Mouse (Mus musculus) left cerebral cortex, adult 9 months (tissue): ENCODE results near the gene Bcl7b.

Source experiments
- DNase-seq, 2 experiments: peaks; one replicate each; pipeline ENCODE4 v3.0.0; 2022; ENCODE audit warnings: low spot score in 2 of 2

Bcl7b gene

GRCm38 (mm10) chr5:135168063-135169062, at the start of gene Bcl7b:
Gene Bcl7b (plus strand): TSS chr5:135168283.
- DNase-seq, result peak; percentile 95 to 98

DNA sequence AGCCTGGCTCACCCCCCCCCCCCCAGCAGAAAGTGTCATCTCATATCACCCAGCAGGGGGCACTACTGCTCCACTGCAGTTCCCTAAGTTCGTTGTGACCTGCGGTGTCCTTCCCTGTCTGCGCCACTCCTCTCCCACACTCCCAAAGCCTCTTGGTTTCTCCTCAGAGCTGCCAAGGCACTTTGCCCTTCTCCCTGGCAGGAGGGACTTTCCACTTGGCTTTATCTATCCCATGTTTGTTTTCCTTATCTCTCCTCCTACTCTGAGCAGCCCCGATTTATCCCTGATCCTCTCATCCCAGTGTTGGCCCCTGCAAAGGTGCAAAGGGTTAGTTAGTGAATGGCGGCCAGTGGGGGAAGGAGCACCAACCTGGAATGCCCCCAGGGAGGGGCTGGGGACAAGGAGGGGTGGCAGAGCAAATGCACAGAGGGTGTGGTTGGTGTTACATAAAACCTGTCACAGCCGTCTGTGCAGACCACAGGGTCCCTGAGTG, 49.4 kb upstream of the Bcl7b start:
- peak in 1 of 2 experiments; percentile 35 for DNase-seq

GRCm38 (mm10) chr5:135120753-135121152, 47.3 kb upstream of the Bcl7b start:
- DNase-seq, result no peak

DNA sequence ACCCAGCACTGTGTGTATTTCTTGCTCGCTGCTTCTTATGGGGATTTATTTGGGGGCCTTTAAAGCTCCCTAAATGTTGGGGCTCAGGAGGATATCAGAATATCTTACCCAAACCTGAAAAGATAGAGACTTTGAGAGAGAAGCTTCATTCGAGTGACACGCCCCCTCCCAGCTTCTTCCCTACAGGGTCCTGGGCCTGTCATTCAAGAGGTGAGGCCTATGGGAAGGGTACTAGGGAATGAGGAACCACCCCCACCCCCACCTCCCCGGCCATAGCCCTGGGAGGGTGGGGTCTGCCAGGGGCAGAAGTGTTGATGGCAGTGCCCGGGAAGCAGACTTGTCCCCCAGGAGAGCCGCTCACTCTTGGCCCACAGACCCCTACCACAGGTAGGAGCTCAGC, 42.0 kb upstream of the Bcl7b start:
- peak in 1 of 2 experiments; percentile 39 for DNase-seq

DNA sequence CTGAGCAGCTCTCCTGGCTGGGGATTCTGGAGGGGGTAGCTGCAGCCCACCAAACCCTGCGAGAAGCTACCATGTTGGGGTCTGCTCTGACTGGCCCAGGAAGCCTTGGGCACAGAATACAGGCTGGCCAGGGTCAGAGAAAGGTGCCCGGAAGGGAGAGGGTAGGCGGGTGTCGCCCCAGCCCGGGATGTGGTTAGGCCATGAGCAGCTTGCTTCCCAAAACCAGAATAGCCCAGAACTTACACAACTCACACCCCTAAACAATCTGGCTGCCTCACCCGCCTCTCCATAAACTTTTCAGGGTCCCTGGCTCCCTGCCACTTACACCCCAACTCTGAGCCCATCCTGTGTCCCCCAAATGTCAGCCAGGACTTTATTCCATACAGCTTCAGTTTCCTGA, 40.4 kb upstream of the Bcl7b start:
- peak in 1 of 2 experiments; percentile 24 for DNase-seq

DNA sequence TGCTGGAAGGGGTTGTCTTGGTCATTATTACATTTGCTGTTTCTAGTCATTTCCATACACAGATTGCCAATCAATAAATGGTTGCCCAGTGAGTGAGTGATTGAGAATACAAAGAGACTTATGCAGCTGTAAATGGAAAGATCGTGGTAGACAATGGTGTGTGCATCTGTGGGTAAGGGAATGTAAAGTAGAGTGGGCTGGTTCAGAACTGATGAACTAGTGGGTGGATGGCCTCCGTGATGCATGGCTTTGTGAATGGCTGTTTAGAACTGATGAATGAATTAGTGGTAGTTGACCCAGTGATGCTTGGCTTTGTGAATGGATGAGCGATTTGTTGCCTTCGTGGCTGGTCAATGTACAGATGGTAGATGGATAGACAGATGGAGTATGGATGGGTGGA, 38.3 kb upstream of the Bcl7b start:
- no peak for DNase-seq

- peak in 1 of 2 experiments; percentile 34 for DNase-seq
These were observed 34.2 kb upstream of the Bcl7b start for GRCm38 (mm10) chr5:135133736-135134405.

DNA sequence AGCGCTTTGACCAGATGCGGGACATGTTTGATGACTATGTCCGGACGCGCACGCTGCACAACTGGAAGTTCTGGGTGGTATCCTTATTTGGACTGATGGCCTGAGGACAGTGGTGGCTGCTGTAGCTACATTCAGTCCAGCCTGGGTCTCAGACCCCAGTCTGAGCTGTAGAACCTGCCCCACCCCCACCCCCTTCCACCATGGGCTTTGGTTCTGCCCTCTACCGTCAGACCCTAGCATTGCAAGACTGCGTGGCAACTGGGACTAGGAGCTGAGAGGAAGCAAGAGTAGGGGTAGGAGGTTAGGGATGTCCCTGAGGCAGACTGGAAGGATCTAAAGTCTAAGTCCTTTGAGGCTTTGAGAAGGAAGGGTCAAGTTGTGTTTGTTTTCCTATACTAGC, 33.5 kb upstream of the Bcl7b start:
- peak in 1 of 2 experiments; percentile 17 for DNase-seq

GRCm38 (mm10) chr5:135139881-135140280, 28.2 kb upstream of the Bcl7b start:
- DNase-seq, result no peak

DNA sequence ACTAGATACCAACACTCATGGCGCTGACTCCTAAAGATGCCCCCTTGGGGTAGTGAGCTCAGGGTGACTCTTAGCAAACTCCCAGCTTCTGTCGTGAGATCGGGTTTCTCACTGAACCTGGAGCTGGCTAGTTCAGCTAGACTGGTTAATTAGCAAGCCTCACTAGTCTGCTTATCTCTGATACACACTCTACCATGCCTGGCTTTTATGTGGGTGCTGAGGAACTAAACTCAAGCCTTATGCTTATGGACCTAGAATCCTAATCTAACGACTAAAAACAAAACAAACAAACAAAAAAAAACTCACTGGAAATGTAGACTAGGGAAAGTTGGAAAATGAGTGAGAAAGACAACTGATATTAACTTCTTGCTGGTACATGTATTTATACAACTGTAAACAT, 23.6 kb upstream of the Bcl7b start:
- no peak for DNase-seq

DNA sequence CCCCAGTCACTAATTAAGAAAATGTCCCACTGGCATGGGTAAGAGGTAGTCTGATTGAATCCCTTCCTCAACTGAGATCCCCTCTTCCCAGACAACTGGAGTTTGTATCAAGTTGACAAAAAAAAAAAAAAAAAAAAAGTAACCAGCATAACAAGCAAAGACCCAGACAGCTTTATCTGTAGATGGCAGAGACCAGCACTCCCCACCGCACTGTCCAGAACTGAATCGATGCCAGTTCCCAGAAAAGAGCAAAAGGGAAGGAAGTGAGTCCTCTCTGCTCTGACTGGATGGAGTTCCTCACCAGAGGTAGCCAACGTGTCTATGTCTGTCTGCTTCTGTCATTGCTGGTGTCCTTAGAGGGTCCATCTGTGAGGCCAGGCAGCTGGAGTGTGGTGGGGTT, 22.6 kb upstream of the Bcl7b start:
- DNase-seq, result no peak

DNA sequence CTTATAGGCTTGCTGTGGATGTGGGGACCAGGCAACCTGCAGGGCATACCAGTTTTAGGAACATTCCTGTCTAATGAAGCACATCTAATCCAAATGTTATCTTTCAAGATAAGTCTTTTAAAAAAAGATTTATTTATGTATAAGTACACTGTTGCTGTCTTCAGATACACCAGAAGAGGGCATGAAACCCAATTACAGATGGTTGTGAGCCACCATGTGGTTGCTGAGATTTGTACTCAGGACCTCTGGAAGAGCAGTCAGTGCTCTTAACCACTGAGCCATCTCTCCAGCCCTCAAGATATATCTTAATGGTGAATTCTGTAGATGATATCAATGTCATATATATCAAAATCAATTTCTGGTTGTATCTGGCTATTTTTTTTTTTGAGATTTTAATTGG, 22.1 kb upstream of the Bcl7b start:
- no peak for DNase-seq

GRCm38 (mm10) chr5:135148715-135149052, 19.4 kb upstream of the Bcl7b start:
- no peak for DNase-seq

DNA sequence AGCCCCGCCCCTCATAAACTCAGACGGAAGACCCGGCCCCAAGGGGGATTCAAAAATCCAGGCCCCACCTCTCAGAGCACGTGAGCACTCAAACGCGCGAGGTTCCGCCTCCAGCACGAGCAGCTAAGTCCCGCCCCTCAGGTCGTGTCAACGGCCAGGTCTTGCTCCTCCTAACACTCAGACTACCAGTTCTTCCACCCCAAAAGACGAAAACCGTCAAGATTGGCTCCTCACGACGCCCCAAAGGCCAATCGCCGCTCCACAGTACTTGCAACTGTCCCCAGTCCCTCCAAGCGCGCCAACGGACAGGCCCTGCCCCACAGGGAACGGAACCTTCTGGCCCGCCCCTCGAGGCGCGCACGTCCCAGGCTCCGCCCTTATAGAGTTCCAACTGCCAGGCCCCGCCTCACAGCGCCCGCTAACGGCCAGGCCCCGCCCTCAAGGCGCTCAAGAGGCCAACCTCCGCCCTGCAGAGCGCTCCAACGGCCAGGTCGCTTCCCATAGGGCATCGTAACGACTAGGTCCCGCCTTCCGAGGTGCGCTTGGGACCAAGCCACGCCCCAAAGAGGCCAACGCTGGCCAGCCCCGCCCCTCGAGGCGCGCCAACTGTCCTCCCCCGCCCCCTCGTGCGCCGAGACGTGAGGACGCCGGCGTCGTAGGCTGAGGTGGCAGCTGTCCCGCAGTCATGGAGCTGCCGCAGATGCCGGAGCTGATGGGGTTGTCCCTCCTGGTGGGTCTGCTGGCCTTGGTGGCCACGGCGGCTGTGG, 18.8 kb upstream of the Bcl7b start, which contains the start of gene Tbl2:
Tbl2 (plus strand) TSS at position 605 of the 767 bp plus-strand sequence.
- DNase-seq, result peak; percentile 95 to 98

DNA sequence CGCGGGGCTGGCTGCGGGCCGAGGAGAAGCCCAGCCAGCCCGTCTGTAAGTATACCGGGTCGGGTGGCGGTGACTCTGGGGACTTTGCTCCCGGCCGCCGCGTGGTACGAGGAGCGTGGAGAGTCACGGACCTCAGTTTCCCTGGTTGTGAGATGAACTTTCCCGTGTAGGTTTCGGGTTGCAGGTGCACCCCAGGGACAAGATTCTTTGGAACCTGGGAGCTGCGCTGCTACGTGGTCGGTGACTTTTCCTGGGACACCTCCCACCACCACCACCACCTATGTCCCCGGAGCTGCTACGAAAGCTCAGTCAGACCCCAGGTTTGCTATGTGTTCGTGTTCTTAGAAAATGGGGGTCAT, 18.3 kb upstream of the Bcl7b start:
- no peak for DNase-seq

GRCm38 (mm10) chr5:135156496-135156895, 11.6 kb upstream of the Bcl7b start:
- DNase-seq, result no peak

GRCm38 (mm10) chr5:135161221-135161620, 6.9 kb upstream of the Bcl7b start:
- peak in 1 of 2 experiments; percentile 58 for DNase-seq

GRCm38 (mm10) chr5:135161650-135162049, 6.4 kb upstream of the Bcl7b start:
- DNase-seq, result no peak

DNA sequence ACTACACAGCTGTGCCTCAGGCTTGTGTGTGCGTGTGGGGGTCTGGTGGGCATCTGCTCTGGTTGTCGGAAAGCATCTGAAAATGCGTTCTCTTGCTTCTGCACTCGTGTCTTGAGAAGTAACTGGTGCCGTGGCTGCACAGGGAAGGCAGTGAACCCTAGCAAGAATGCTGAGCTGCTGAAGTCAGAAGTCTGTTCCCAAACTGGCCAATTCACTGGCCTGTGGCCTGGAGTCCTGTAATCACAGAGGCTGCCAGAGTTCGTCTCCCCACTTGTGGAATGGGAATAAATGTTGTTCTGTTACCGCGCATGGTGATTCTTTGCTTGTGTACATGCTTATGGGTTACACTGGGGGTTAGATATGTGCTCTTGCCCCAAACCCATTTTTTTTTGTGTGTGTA, 5.7 kb upstream of the Bcl7b start:
- DNase-seq, result no peak

DNA sequence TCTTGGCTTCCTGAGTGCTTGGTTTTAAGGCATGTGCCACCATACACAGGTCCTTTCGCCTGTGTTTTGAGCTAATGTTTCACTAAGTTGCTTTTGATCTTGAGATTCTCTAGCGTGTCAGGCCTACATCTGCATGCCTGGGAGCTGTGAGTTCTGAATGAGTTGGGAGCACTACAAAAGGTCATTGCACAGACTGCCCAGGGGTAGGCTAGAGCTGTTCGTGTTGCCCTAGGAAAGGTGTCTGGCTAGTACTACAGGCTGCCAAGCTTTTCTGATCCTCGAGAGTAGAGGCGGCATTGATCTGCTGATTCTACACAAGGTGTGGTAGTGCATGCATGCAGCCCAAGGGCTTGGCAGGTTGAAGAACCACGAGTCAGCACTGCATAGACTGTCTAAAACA, 5.3 kb upstream of the Bcl7b start:
- no peak for DNase-seq

DNA sequence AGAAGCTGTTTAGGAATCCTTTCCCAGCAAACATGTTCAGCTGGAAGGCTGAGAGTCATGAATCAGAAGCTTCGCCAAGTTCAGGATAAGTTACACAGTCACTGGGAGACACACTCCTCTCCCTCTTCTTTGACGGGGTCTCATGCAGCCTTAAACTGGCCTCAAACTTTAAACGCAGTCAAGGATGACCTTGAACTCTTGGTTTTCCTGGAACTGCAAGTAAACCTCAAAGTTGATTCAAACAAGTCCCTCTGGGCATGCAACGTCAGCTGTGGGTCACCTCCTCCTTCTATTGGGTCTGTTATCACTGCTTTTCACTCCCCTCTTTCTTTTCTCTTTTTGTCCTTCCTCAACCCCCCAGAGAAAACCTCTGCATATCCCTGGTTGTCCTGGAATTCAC, 1.2 kb upstream of the Bcl7b start:
- no peak for DNase-seq

- DNase-seq, result no peak
These were observed 614 bp upstream of the Bcl7b start for GRCm38 (mm10) chr5:135167469-135167868.
